Mouse (Mus musculus): ENCODE data around the gene Prox2. TPM values are rescaled to one million over a fixed set of nuclear protein-coding genes. Genes with fewer than 3 reads are reported as not detected.

The Prox2 gene
- 0.61 TPM for polyA plus RNA-seq (2014; fragmentation: Illumina TruSeq; extraction: RNeasy Lipid Tissue Mini Kit (QIAGEN cat#74804); ENCODE audit: low read depth, low replicate concordance)

GRCm38 (mm10) chr12:85110698-85111592, at the start of gene Prox2, which contains the start of gene Dlst:
Gene Prox2 (minus strand): TSS chr12:85110759.
Gene Dlst (plus strand): TSS chr12:85110833.

DNA sequence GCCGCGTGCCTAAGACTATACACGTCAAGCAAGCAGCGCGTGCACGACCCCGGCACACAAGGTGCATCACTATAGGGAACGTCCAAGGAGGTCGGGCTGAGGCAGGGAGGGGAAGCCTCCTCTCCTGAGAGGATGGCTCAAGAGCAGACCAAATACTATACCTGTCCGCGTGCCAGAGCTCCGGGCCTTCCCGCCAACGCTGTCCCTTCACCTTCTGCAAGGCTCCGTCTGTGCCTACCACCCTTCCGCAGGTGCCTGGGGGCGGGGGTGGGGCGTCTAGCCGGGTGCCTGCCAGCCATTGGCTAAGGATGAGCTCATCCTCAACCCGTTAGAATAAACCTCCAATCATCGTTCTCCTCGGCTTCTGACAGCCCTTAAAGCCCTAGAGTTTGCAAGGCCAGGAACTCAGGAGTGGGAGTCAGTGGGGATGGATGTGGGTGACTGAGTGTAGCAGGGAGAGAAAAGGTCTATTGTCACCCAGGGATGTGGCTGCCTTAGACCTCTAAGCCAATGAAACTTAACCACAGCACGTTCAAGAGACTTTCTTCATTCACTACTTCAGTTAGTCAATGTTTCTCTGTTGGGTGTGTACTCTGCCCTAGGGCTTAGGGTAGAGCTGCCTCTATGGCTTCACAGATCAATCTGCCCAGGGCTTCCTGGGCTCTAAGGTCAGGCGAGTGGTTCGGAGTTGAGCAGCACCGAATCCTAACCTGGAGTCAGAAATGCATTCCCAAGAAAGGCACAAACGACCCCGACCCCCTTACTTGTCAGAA, 40.6 kb upstream of the Prox2 start, which contains the start of gene Rps6kl1:
TSS of gene Rps6kl1 (minus strand) at position 263 of the 773 bp plus-strand sequence.

Other genes starting within 250 kb of the Prox2 start
- gene Ltbp2, start 234.2 kb downstream of the Prox2 start, polyA plus RNA-seq (2014; fragmentation: Illumina TruSeq; extraction: RNeasy Lipid Tissue Mini Kit (QIAGEN cat#74804); ENCODE audit: low read depth, low replicate concordance) = 0.05 TPM
- 67.0 TPM for gene Fcf1, start 139.9 kb downstream of the Prox2 start, polyA plus RNA-seq (2014; fragmentation: Illumina TruSeq; extraction: RNeasy Lipid Tissue Mini Kit (QIAGEN cat#74804); ENCODE audit: low read depth, low replicate concordance)
- 15.0 TPM for gene Arel1, start 139.9 kb downstream of the Prox2 start, polyA plus RNA-seq (2014; fragmentation: Illumina TruSeq; extraction: RNeasy Lipid Tissue Mini Kit (QIAGEN cat#74804); ENCODE audit: low read depth, low replicate concordance)
- gene Ylpm1, start 114.4 kb downstream of the Prox2 start, polyA plus RNA-seq (2014; fragmentation: Illumina TruSeq; extraction: RNeasy Lipid Tissue Mini Kit (QIAGEN cat#74804); ENCODE audit: low read depth, low replicate concordance) = 20.2 TPM
- gene Dlst, start 74 bp upstream of the Prox2 start, polyA plus RNA-seq (2014; fragmentation: Illumina TruSeq; extraction: RNeasy Lipid Tissue Mini Kit (QIAGEN cat#74804); ENCODE audit: low read depth, low replicate concordance) = 172 TPM
- not detected for gene Rps6kl1, start 40.5 kb upstream of the Prox2 start, polyA plus RNA-seq (2014; fragmentation: Illumina TruSeq; extraction: RNeasy Lipid Tissue Mini Kit (QIAGEN cat#74804); ENCODE audit: low read depth, low replicate concordance)
- gene Pgf, start 67.0 kb upstream of the Prox2 start, polyA plus RNA-seq (2014; fragmentation: Illumina TruSeq; extraction: RNeasy Lipid Tissue Mini Kit (QIAGEN cat#74804); ENCODE audit: low read depth, low replicate concordance) = not detected
- 2.8 TPM for gene Eif2b2, start 108.7 kb upstream of the Prox2 start, polyA plus RNA-seq (2014; fragmentation: Illumina TruSeq; extraction: RNeasy Lipid Tissue Mini Kit (QIAGEN cat#74804); ENCODE audit: low read depth, low replicate concordance)
- gene Mlh3, start 159.8 kb upstream of the Prox2 start, polyA plus RNA-seq (2014; fragmentation: Illumina TruSeq; extraction: RNeasy Lipid Tissue Mini Kit (QIAGEN cat#74804); ENCODE audit: low read depth, low replicate concordance) = 7.5 TPM
- 12.1 TPM for gene Acyp1, start 177.7 kb upstream of the Prox2 start, polyA plus RNA-seq (2014; fragmentation: Illumina TruSeq; extraction: RNeasy Lipid Tissue Mini Kit (QIAGEN cat#74804); ENCODE audit: low read depth, low replicate concordance)
- gene Zc2hc1c, start 177.8 kb upstream of the Prox2 start, polyA plus RNA-seq (2014; fragmentation: Illumina TruSeq; extraction: RNeasy Lipid Tissue Mini Kit (QIAGEN cat#74804); ENCODE audit: low read depth, low replicate concordance) = 0.50 TPM
- 19.8 TPM for gene Nek9, start 228.6 kb upstream of the Prox2 start, polyA plus RNA-seq (2014; fragmentation: Illumina TruSeq; extraction: RNeasy Lipid Tissue Mini Kit (QIAGEN cat#74804); ENCODE audit: low read depth, low replicate concordance)

All from liver, adult 10 weeks (tissue).